Mouse (Mus musculus) Patski (cell line): ENCODE measurements at regions not wholly inside any gene's neighbourhood (a gene's known extent, or its start where the extent isn't known, plus 50 kb on each side); places are given as distances from the start of the nearest gene placed in this dataset.
A peak's percentile ranks its signal among the peaks of the same experiment; 100 is the strongest.

Experiments
- ATAC-seq: fragments of 100-300 bp; one replicate; pipeline ENCODE4 v1.8.0; 2021
- CTCF ChIA-PET: fragments of 350-600 bp; sonication (Branson Sonifier 250); formaldehyde crosslinking; loops from one replicate; lab custom pipeline; 2022; ENCODE audit warnings: inconsistent platforms; lab: Charles Lee
- POLR2A ChIA-PET: fragments of 350-600 bp; sonication (Branson Sonifier 250); formaldehyde crosslinking; loops from one replicate; lab custom pipeline; 2022; ENCODE audit warnings: antibody characterized with exemption, inconsistent platforms; lab: Charles Lee
- DNase-seq: peaks from one replicate; pipeline ENCODE4 v3.0.0-alpha.2; 2011; ENCODE audit warnings: low read depth, low spot score
- H3K27me3 ChIP-seq: fragments of 371-371 bp; one replicate; pipeline ENCODE4 v1.5.1; 2021
- CTCF ChIP-seq: fragments of 100-300 bp; IDR thresholded peaks from one replicate; pipeline ENCODE4 v1.5.1; 2021
- in situ Hi-C: fragments of 300-500 bp; cut with MboI; formaldehyde crosslinking; loops from 3 replicates; pipeline ENCODE4 v1.11.1; 2018; ENCODE audit warnings: low pct_unique_long_range_greater_than_20kb, mixed read lengths

DNA sequence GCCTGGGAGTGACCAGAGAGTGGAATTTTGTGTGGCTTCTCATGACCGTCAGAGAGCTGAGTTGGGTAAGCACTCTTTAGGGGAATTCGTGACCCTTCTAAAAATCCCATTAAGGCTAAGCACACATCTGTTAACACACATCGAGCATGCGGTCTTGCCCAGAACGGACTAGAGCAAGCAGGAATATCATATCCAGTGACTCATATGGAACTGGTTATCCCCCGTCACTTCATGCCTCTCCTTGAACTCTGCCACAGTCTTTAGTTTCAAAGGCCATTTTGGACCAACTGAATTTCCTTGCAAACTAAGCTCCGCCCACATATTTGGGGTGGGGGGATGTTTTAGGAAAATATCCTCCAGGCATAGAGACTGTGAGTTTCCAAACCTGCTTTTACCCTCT lies 186.7 kb upstream of the Usp24 start:
- ChIA-PET POLR2A (no interaction called here), CTCF (interaction anchor here (1.9 kb wide), 1 partner anchor 11 kb away, joined by 4 read pairs; no protein-coding TSS in a partner anchor)
- in situ Hi-C loops: no loop called here
- DNase-seq: peak; percentile 15
- ATAC-seq: no peak
- no peaks in the 10 kb centered on the region for H3K27me3 ChIP-seq
- TF ChIP-seq CTCF: no peak

DNA sequence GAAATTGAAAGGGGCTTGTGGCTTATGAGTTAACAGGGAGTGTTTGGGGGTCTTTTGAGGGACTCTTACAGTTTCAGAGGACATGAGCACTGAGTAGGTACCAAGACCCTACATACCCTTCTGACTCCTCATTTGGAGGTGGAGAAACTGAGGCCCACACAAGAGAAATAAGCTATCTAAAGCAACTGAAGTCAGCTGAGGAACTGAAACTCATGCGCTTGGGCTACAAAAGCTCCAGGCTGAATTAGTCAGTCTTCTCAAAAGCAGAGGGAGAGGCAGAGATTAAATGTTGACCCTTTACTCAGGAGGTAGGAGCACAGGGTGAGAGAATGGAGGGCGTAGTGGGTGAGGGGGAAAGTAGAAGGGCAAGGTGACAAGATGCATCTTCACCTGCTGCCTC lies 186.2 kb upstream of the Usp24 start:
- ChIA-PET POLR2A (no interaction called here), CTCF (interaction anchor here (1.9 kb wide), 1 partner anchor 11 kb away, joined by 4 read pairs; no protein-coding TSS in a partner anchor)
- no peak for TF ChIP-seq CTCF
- in situ Hi-C loops: no loop called here
- ATAC-seq (no peak), DNase-seq (no peak)
- H3K27me3 ChIP-seq: no peaks in the 10 kb centered on the region

DNA sequence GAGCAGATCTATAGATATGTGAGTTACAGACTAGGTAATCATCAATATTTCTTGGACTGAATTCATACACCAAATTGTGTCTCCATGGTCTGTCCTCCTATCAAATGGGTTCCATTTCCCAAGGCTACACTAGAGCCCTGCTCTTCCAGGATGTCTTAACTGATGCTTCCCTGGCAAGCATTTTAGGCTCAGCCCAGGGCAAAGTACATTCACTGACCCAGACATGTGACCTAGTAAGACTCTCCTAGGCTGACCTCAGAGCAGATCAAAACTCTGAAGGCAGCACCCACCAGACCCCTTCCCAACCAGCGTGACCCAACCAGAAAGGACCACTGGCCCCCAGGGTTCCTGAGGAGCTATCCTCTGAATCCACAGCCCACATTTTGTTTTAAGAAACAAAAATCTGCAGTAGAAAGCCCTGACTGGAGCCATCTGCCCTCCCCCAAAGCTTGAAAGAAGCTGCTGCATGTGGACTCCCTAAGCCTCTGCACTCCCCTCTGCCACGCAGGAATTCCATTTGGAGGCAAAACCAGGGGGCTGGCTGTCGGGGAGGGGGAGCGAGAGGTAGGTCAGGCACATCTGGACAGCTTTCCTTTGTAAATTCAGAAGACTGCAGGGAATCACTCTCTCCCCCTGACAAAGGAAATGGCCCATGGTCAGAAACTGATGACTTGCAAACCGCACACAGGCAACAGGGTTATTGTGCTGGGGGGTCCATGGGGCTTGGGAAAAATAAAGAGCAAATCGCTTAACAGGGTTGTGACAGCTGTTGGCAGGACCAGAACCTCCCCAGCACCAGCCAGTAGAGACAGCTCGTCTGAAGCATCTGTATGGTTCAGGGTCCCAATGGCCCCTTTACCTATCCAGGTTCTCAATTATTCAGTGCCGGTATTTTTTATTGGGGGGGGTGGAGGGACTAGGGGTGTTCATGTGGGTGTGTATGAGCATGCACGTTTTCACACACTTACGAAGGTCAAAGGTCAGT lies 182.0 kb upstream of the Usp24 start:
- CTCF ChIA-PET: no interaction called here
- in situ Hi-C loops: no loop called here
- no peaks in the 10 kb centered on the region for H3K27me3 ChIP-seq
- DNase-seq (no peak), ATAC-seq (no peak)
- POLR2A ChIA-PET: no interaction called here
- no peak for TF ChIP-seq CTCF

DNA sequence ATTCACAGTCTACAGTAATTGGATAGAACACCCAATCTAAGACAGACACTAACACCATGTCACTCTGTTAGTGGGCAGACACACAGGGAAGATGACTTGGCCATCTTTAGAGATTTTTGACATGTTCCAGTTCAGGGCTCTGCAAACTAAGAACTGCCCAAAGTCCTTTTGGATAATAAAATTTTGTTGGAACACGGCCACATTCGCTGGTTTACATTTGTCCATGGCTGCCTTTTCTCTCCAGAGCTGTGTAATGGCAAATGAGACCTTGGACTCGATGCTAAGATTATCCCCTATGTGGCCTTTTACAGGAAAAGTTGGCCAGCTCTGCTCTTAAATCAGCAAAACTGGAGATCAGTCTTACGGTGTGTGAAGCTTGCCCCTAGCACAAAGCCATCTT lies 173.3 kb upstream of the Usp24 start:
- ATAC-seq (no peak), DNase-seq (no peak)
- in situ Hi-C loops: no loop called here
- ChIA-PET POLR2A (no interaction called here), CTCF (no interaction called here)
- H3K27me3 ChIP-seq: no peaks in the 10 kb centered on the region
- TF ChIP-seq CTCF: no peak

DNA sequence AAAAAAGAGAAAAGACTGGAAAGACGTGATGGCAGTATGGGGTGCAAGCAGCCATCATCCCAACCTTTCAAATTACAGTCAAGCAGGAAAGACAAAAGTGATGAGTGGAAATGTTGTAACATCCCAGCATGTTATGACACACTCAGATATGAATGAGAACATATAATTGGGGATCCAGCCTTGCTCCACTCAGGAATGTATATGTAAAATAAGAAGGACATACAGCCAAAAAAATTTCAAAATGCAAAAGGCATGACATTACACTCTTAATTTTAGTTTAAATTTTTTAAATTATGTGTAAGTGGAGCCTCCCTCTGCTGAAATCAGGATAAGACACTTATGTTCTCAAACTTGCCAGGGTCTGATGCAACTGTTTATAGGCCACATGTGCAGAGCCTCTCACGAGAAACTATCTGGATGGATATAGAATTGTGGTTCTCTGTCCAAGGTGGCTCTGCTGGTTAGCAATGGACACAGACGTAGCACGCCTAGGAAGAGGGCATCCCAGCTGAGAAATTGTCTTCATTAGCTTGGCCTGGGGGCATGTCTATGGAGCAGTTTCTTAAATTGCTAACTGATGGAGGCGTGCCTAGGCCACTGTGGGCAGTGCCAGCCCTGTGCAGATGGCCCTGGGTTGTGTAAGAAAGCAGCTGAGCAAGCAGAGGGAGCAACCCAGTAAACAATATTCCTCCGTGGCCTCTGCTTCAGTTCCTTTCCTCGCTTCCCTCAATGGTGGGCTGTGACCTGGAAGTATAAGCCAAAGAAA lies 171.5 kb upstream of the Usp24 start:
- DNase-seq: no peak
- POLR2A ChIA-PET: no interaction called here
- CTCF ChIA-PET: no interaction called here
- TF ChIP-seq CTCF: no peak
- in situ Hi-C loops: no loop called here
- no peaks in the 10 kb centered on the region for H3K27me3 ChIP-seq
- no peak for ATAC-seq

DNA sequence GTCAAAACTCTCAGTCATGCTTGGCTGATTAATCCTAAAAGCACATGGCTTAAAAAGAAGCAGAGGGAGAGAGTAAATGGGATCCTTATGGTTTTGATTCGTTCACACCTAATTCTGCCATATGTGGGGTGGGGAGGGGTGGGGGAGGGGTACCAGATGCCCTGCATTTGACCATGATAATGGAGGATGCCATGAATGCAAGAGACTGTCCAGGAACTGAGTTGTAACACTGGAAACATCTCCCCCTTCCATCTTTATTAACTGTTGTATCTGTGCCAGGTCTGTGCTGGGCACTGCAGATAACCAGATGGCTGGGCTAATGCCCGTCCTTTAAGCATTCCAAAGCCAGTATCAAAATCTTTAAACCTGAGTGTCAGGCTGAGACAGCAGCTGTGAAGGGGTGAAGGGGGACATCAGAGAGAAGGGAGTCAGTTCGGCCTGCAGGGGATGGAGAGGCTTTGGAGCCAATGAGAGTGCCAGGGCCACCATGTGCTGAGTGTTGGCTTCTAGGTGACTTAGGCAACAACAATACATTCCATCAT lies 169.0 kb upstream of the Usp24 start:
- no peak for ATAC-seq
- TF ChIP-seq CTCF: no peak
- no peaks in the 10 kb centered on the region for H3K27me3 ChIP-seq
- POLR2A ChIA-PET: interaction anchor here (0.7 kb wide), 1 partner anchor 74 kb away, joined by 3 read pairs; no protein-coding TSS in a partner anchor
- DNase-seq: no peak
- in situ Hi-C loops: no loop called here
- CTCF ChIA-PET: interaction anchor here (1.6 kb wide), 1 partner anchor 16 kb away, joined by 3 read pairs; no protein-coding TSS in a partner anchor

DNA sequence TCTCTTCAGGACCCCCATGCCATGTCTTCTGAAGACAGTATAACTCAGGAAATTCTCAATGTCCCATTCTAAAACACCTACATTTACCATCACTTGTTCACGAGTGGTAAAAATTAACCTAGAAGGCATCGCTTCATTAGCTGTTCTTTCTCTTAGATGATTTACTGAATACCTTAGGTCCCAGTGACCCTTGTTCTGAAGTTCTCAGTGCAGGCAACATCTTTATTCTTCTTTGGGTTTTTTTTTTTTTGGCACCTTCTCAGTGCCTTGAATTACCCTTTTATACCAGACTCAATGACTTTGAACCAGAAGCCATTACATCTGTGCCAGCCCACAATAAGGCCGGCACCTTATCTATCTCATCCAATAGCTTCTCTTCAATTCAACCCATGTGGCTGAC lies 167.1 kb upstream of the Usp24 start:
- no peak for TF ChIP-seq CTCF
- POLR2A ChIA-PET: no interaction called here
- DNase-seq (no peak), ATAC-seq (no peak)
- in situ Hi-C loops: no loop called here
- no peaks in the 10 kb centered on the region for H3K27me3 ChIP-seq
- CTCF ChIA-PET: interaction anchor here (1.6 kb wide), 1 partner anchor 14 kb away, joined by 3 read pairs; no protein-coding TSS in a partner anchor

DNA sequence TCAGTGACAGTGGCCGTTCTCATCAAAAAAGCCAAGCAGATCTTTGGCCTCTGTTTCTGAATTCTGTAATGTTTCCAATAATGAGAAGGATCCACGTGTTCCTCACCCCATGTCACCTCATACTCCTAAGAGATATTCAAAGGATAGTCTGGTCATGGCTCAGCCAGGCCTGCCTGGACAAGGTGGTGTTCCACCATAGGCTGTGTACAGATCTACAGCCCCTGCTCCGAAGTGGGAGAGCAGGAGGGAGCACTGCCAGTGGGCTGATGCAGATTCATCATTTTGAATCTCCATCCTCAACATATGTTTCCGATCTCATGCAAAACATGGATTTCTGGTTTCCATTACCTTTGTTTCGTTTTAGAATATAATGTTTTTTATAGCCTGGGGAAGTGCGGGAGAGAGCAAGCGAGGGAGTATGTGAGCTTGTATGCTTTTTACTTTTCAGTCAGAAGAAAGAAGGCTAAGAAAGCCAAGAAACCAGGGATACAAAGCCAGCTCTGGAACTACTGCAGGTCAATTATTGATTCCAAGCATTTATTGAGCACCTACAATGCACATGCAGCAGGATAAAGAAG lies 166.5 kb upstream of the Usp24 start:
- no peaks in the 10 kb centered on the region for H3K27me3 ChIP-seq
- ATAC-seq (no peak), DNase-seq (no peak)
- ChIA-PET CTCF (interaction anchor here (1.4 kb wide), 1 partner anchor 13 kb away, joined by 3 read pairs; no protein-coding TSS in a partner anchor), POLR2A (no interaction called here)
- in situ Hi-C loops: no loop called here
- TF ChIP-seq CTCF: no peak

DNA sequence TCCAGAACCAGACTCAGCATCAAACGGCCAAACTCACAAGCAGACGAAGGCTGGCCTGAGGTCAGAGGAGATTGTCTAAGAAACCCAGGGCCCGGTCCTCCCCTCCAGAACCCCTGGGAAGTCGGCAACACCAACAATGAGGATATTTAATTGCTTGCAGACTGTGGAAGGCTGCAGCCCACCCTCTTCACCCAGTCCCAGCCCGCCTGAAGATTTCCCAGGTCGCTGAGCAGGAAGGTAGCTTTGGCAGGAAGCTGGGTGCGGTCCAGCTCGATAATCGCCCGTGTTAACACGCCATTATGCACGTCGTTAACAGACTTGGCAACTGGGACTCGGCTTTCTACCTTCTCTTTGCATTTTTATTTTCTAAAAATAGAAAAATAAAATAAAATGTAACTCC lies 165.2 kb upstream of the Usp24 start:
- ATAC-seq: no peak
- ChIA-PET CTCF (interaction anchor here (1.4 kb wide), 1 partner anchor 12 kb away, joined by 3 read pairs; no protein-coding TSS in a partner anchor), POLR2A (no interaction called here)
- no peak for DNase-seq
- H3K27me3 ChIP-seq: no peaks in the 10 kb centered on the region
- in situ Hi-C loops: no loop called here
- TF ChIP-seq CTCF: no peak
